Mouse (Mus musculus): ENCODE measurements around the gene Ccdc33. TPM values are rescaled to one million over a fixed set of nuclear protein-coding genes. Genes with fewer than 3 reads are reported as not detected.

The Ccdc33 gene
- polyA plus RNA-seq, 1 experiment from 2014 or later = 0.18 TPM

GRCm38 (mm10) chr9:58086861-58087260, 31.8 kb downstream of the Ccdc33 start:
- no peaks in the 10 kb centered on the region for H3K9me3 ChIP-seq
- no peak overlapping the region for H3K4me3 ChIP-seq (replicated peaks)
- H3K4me1 ChIP-seq = peaks cover 15% of the 10 kb centered on the region; the same call in 1 of the 2 replicates
- no peak overlapping the region for H3K27ac ChIP-seq
- 55% methylated on average over 7 of the region's 7 CpGs for WGBS
- no peak overlapping the region for H3K9ac ChIP-seq
- H3K4me2 ChIP-seq = no peak overlapping the region
- no peaks in the 10 kb centered on the region for H3K36me3 ChIP-seq
- no peaks in the 10 kb centered on the region for H3K27me3 ChIP-seq (replicated peaks)
- ATAC-seq (ENCODE audit: insufficient read depth, low FRiP score, low read depth) = no peak

GRCm38 (mm10) chr9:58086203-58086602, 32.4 kb downstream of the Ccdc33 start:
- Histone ChIP-seq H3K4me2 (no peak overlapping the region), H3K36me3 (no peaks in the 10 kb centered on the region), H3K9me3 (no peaks in the 10 kb centered on the region), H3K4me1 (peaks cover 10% of the 10 kb centered on the region; the same call in 1 of the 2 replicates), H3K27ac (no peak overlapping the region), H3K4me3 (replicated peaks) (no peak overlapping the region), H3K9ac (no peak overlapping the region), H3K27me3 (replicated peaks) (no peaks in the 10 kb centered on the region)
- WGBS = 31% methylated on average over 9 of the region's 9 CpGs
- ATAC-seq (ENCODE audit: insufficient read depth, low FRiP score, low read depth) = no peak

- H3K36me3 ChIP-seq = no peaks in the 10 kb centered on the region
- no peak overlapping the region for H3K27ac ChIP-seq
- peaks cover 10% of the 10 kb centered on the region; the same call in 1 of the 2 replicates for H3K4me1 ChIP-seq
- 17% methylated on average over 2 of the region's 2 CpGs for WGBS
- no peaks in the 10 kb centered on the region for H3K27me3 ChIP-seq (replicated peaks)
- ATAC-seq (ENCODE audit: insufficient read depth, low FRiP score, low read depth) = no peak
- H3K9me3 ChIP-seq = no peaks in the 10 kb centered on the region
- H3K4me2 ChIP-seq = no peak overlapping the region
- H3K9ac ChIP-seq = no peak overlapping the region
- H3K4me3 ChIP-seq (replicated peaks) = no peak overlapping the region
These were observed 33.5 kb downstream of the Ccdc33 start for GRCm38 (mm10) chr9:58085074-58085473.

GRCm38 (mm10) chr9:58084586-58084985, 34.0 kb downstream of the Ccdc33 start:
- no peak overlapping the region for H3K4me3 ChIP-seq (replicated peaks)
- 18% methylated on average over 8 of the region's 8 CpGs for WGBS

GRCm38 (mm10) chr9:58074561-58074960, 44.1 kb downstream of the Ccdc33 start:
- WGBS = 60% methylated on average over 3 of the region's 3 CpGs
- no peak for ATAC-seq (ENCODE audit: insufficient read depth, low FRiP score, low read depth)
- Histone ChIP-seq H3K4me1 (no peaks in the 10 kb centered on the region), H3K9me3 (no peaks in the 10 kb centered on the region), H3K4me2 (no peak overlapping the region), H3K27ac (no peak overlapping the region), H3K27me3 (replicated peaks) (no peaks in the 10 kb centered on the region), H3K4me3 (replicated peaks) (no peak overlapping the region), H3K36me3 (no peaks in the 10 kb centered on the region), H3K9ac (no peak overlapping the region)

More at GRCm38 (mm10) chr9:58084586-58084985, 34.0 kb downstream of the Ccdc33 start:
- Histone ChIP-seq H3K4me1 (peaks cover 10% of the 10 kb centered on the region; the same call in 1 of the 2 replicates), H3K36me3 (no peaks in the 10 kb centered on the region), H3K27me3 (replicated peaks) (no peaks in the 10 kb centered on the region), H3K9me3 (no peaks in the 10 kb centered on the region), H3K27ac (no peak overlapping the region), H3K9ac (no peak overlapping the region), H3K4me2 (no peak overlapping the region)
- ATAC-seq (ENCODE audit: insufficient read depth, low FRiP score, low read depth) = no peak

GRCm38 (mm10) chr9:58067546-58067945, 51.1 kb downstream of the Ccdc33 start:
- H3K4me3 ChIP-seq (replicated peaks) = no peak overlapping the region
- no peaks in the 10 kb centered on the region for H3K27me3 ChIP-seq (replicated peaks)
- WGBS = 89% methylated on average over 3 of the region's 3 CpGs
- H3K9me3 ChIP-seq = no peaks in the 10 kb centered on the region
- H3K27ac ChIP-seq = no peak overlapping the region
- H3K4me2 ChIP-seq = no peak overlapping the region
- ATAC-seq (ENCODE audit: insufficient read depth, low FRiP score, low read depth) = no peak
- no peaks in the 10 kb centered on the region for H3K36me3 ChIP-seq
- no peak overlapping the region for H3K9ac ChIP-seq
- 0 out of 2 replicates have a peak, but pooled peaks cover 5% of the 10 kb centered on the region for H3K4me1 ChIP-seq

GRCm38 (mm10) chr9:58066731-58067095, 51.9 kb downstream of the Ccdc33 start:
- Histone ChIP-seq H3K36me3 (no peaks in the 10 kb centered on the region), H3K4me2 (no peak overlapping the region), H3K4me1 (0 out of 2 replicates have a peak, but pooled peaks cover 5% of the 10 kb centered on the region), H3K9me3 (no peaks in the 10 kb centered on the region), H3K4me3 (replicated peaks) (no peak overlapping the region), H3K27me3 (replicated peaks) (no peaks in the 10 kb centered on the region), H3K27ac (no peak overlapping the region), H3K9ac (no peak overlapping the region)
- no peak for ATAC-seq (ENCODE audit: insufficient read depth, low FRiP score, low read depth)
- WGBS = 61% methylated on average over 6 of the region's 6 CpGs

- H3K36me3 ChIP-seq = no peaks in the 10 kb centered on the region
- no peak overlapping the region for H3K27ac ChIP-seq
- H3K9me3 ChIP-seq = no peaks in the 10 kb centered on the region
- 75% methylated on average over 6 of the region's 6 CpGs for WGBS
- H3K27me3 ChIP-seq (replicated peaks) = no peaks in the 10 kb centered on the region
- H3K4me3 ChIP-seq (replicated peaks) = no peak overlapping the region
- 0 out of 2 replicates have a peak, but pooled peaks cover 5% of the 10 kb centered on the region for H3K4me1 ChIP-seq
- H3K4me2 ChIP-seq = no peak overlapping the region
- ATAC-seq (ENCODE audit: insufficient read depth, low FRiP score, low read depth) = no peak
- H3K9ac ChIP-seq = no peak overlapping the region
These were observed 52.5 kb downstream of the Ccdc33 start for GRCm38 (mm10) chr9:58065977-58066730.

- H3K36me3 ChIP-seq = no peaks in the 10 kb centered on the region
- no peaks in the 10 kb centered on the region for H3K9me3 ChIP-seq
- no peak for ATAC-seq (ENCODE audit: insufficient read depth, low FRiP score, low read depth)
- no peak overlapping the region for H3K27ac ChIP-seq
- 51% methylated on average over 6 of the region's 6 CpGs for WGBS
- H3K27me3 ChIP-seq (replicated peaks) = no peaks in the 10 kb centered on the region
- no peak overlapping the region for H3K9ac ChIP-seq
- no peak overlapping the region for H3K4me3 ChIP-seq (replicated peaks)
- 0 out of 2 replicates have a peak, but pooled peaks cover 5% of the 10 kb centered on the region for H3K4me1 ChIP-seq
- H3K4me2 ChIP-seq = no peak overlapping the region
These were observed 53.1 kb downstream of the Ccdc33 start for GRCm38 (mm10) chr9:58065532-58065931.

GRCm38 (mm10) chr9:58063531-58063930, 55.1 kb downstream of the Ccdc33 start, which contains the start of gene Stra6:
Gene Stra6, plus strand, starts transcription at chr9:58063788.
- no peak for ATAC-seq (ENCODE audit: insufficient read depth, low FRiP score, low read depth)
- 5% methylated on average over 3 of the region's 3 CpGs for WGBS
- no peaks in the 10 kb centered on the region for H3K9me3 ChIP-seq
- no peaks in the 10 kb centered on the region for H3K36me3 ChIP-seq
- no peak within 1 kb of the TSS for H3K9ac ChIP-seq
- H3K4me3 ChIP-seq (replicated peaks) = no peak within 1 kb of the TSS
- H3K4me2 ChIP-seq = no peak within 1 kb of the TSS
- H3K4me1 ChIP-seq = 0 out of 2 replicates have a peak, but pooled peaks cover 5% of the 10 kb centered on the region
- no peak within 1 kb of the TSS for H3K27ac ChIP-seq
- no peaks in the 10 kb centered on the region for H3K27me3 ChIP-seq (replicated peaks)

GRCm38 (mm10) chr9:58060677-58061667, 57.7 kb downstream of the Ccdc33 start:
- H3K4me3 ChIP-seq (replicated peaks) = no peak overlapping the region
- H3K27me3 ChIP-seq (replicated peaks) = no peaks in the 10 kb centered on the region
- no peaks in the 10 kb centered on the region for H3K36me3 ChIP-seq
- ATAC-seq (ENCODE audit: insufficient read depth, low FRiP score, low read depth) = no peak
- H3K4me1 ChIP-seq = no peaks in the 10 kb centered on the region
- H3K9ac ChIP-seq = no peak overlapping the region
- no peak overlapping the region for H3K27ac ChIP-seq
- WGBS = 11% methylated on average over 23 of the region's 23 CpGs
- no peak overlapping the region for H3K4me2 ChIP-seq
- H3K9me3 ChIP-seq = no peaks in the 10 kb centered on the region

GRCm38 (mm10) chr9:58059920-58060319, 58.7 kb downstream of the Ccdc33 start:
- Histone ChIP-seq H3K4me2 (no peak overlapping the region), H3K9me3 (no peaks in the 10 kb centered on the region), H3K27me3 (replicated peaks) (no peaks in the 10 kb centered on the region), H3K27ac (no peak overlapping the region), H3K4me1 (no peaks in the 10 kb centered on the region), H3K4me3 (replicated peaks) (no peak overlapping the region), H3K9ac (no peak overlapping the region), H3K36me3 (no peaks in the 10 kb centered on the region)
- whole genome bisulfite sequencing = 33% methylated on average over 1 of the region's 1 CpGs
- no peak for ATAC-seq (ENCODE audit: insufficient read depth, low FRiP score, low read depth)

Measured in stomach, embryonic 15.5 days (tissue).